Mouse (Mus musculus) G1E (cell line): ENCODE results near the gene Gpc6.

Experiments used
- CTCF ChIP-seq: IDR thresholded peaks from 2 replicates; pipeline ENCODE4 v1.5.1; 2012; ENCODE audit warnings: low read depth, low read length, inconsistent platforms, mixed read lengths
- GATA1 ChIP-seq: IDR thresholded peaks from 2 replicates; pipeline ENCODE4 v1.6.1; 2012; ENCODE audit warnings: borderline replicate concordance, low read length, inconsistent platforms, mixed read lengths
- GATA2 ChIP-seq: IDR thresholded peaks from 2 replicates; pipeline ENCODE4 v1.6.1; 2012; ENCODE audit warnings: low read depth, low read length, inconsistent platforms, borderline replicate concordance
- POLR2AphosphoS5 ChIP-seq: IDR thresholded peaks from 2 replicates; pipeline ENCODE4 v1.6.1; 2012; ENCODE audit warnings: low read depth, low read length, inconsistent platforms; ENCODE audit not compliant: insufficient replicate concordance
- TAL1 ChIP-seq: conservative IDR thresholded peaks from 2 replicates; pipeline ENCODE4 v1.6.1; 2012; ENCODE audit warnings: low read depth, low read length, inconsistent platforms, mixed read lengths

DNA sequence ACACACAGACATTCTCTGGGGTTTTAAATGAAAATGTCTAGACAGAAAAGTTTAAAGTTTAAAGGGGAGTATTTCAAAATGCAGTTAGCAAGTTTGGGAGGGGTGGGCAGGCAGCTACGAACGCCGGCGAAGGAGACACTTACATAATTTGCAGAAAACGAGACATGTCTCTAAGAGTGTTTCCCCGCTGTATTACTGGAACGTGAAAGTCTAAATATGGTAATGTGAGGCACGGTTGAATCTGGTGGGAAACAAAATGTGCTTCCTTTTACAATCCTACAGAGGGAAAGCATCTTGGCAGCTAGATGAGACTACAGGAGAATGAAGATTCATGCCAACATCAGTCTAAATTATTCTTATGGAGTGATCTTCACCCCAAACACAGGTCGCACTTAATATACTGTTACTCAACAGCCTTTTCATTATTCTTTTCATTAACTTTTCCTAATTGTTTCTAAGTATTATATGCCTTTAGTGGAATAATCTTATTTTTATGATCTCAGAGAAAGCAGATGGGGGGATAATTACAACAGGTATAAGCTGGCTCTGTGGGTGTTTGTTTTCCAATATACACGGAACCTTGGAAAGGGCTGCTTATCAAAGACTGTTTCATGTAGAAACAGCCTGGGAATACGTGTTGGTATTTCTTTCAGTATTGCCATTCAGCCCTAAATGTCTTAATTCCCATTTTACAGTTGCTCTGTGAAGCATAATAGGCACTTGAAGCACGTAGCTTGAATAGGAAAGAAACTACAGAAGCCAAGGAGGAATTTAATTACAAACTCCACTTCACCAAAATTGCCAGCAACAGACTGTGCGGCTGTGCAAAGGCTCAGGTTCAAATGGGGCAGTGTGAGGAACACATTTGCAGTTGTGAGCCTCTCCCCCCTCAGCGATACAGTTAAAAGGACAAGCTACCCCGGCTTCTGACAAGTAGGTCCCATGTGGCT, 885.5 kb downstream of the Gpc6 start:
- no peak for TF ChIP-seq CTCF
- TF ChIP-seq TAL1, result no peak
- no peak for TF ChIP-seq GATA1
- TF ChIP-seq POLR2AphosphoS5, result no peak
- TF ChIP-seq GATA2, result no peak
